Mouse (Mus musculus): ENCODE results near the gene Hoxd3. TPM values are rescaled to one million over a fixed set of nuclear protein-coding genes. Genes with fewer than 3 reads are reported as not detected.

Hoxd3 gene
- polyA plus RNA-seq, 1 experiment from 2014 or later, result 1.3 TPM

GRCm38 (mm10) chr2:74702820-74703219, 8.9 kb upstream of the Hoxd3 start:
- Histone ChIP-seq H3K27me3 (ENCODE audit: control insufficient read depth, insufficient read depth, low read length) (peaks cover 39% of the 10 kb centered on the region), H3K27ac (replicated peaks) (no peak overlapping the region), H3K9me3 (ENCODE audit: control insufficient read depth, low read length) (no peaks in the 10 kb centered on the region), H3K9ac (ENCODE audit: low read length) (no peak overlapping the region), H3K4me1 (replicated peaks; ENCODE audit: control insufficient read depth, insufficient read depth) (no peaks in the 10 kb centered on the region), H3K4me2 (replicated peaks; ENCODE audit: low read depth) (no peak overlapping the region), H3K36me3 (ENCODE audit: control insufficient read depth, insufficient read depth, low read length) (no peaks in the 10 kb centered on the region), H3K4me3 (ENCODE audit: low read depth, low read length) (no peak overlapping the region)
- WGBS, result 29% methylated on average over 6 of the region's 6 CpGs
- ATAC-seq (ENCODE audit: low FRiP score, low TSS enrichment) (no peak), DNase-seq (ENCODE audit: low spot score) (no peak)
- TF ChIP-seq EP300 (optimal IDR thresholded peaks at IDR 0.05) (no peak), CTCF (IDR thresholded peaks at IDR 0.05; ENCODE audit: low read depth) (no peak)

- H3K36me3 ChIP-seq (ENCODE audit: control insufficient read depth, insufficient read depth, low read length), result no peaks in the 10 kb centered on the region
- DNase-seq (ENCODE audit: low spot score) (no peak), ATAC-seq (ENCODE audit: low FRiP score, low TSS enrichment) (no peak)
- H3K4me1 ChIP-seq (replicated peaks; ENCODE audit: control insufficient read depth, insufficient read depth), result no peaks in the 10 kb centered on the region
- no peaks in the 10 kb centered on the region for H3K9me3 ChIP-seq (ENCODE audit: control insufficient read depth, low read length)
- no peak overlapping the region for H3K4me3 ChIP-seq (ENCODE audit: low read depth, low read length)
- peaks cover 39% of the 10 kb centered on the region for H3K27me3 ChIP-seq (ENCODE audit: control insufficient read depth, insufficient read depth, low read length)
- no peak overlapping the region for H3K9ac ChIP-seq (ENCODE audit: low read length)
- WGBS, result 23% methylated on average over 10 of the region's 10 CpGs
- no peak overlapping the region for H3K27ac ChIP-seq (replicated peaks)
- H3K4me2 ChIP-seq (replicated peaks; ENCODE audit: low read depth), result no peak overlapping the region
- no peak for TF ChIP-seq CTCF (IDR thresholded peaks at IDR 0.05; ENCODE audit: low read depth)
- TF ChIP-seq EP300 (optimal IDR thresholded peaks at IDR 0.05), result no peak
Measured at GRCm38 (mm10) chr2:74703317-74703716, 8.4 kb upstream of the Hoxd3 start.

GRCm38 (mm10) chr2:74703720-74704392, 7.9 kb upstream of the Hoxd3 start:
- WGBS, result 13% methylated on average over 26 of the region's 26 CpGs
- no peaks in the 10 kb centered on the region for H3K36me3 ChIP-seq (ENCODE audit: control insufficient read depth, insufficient read depth, low read length)
- H3K4me1 ChIP-seq (replicated peaks; ENCODE audit: control insufficient read depth, insufficient read depth), result no peaks in the 10 kb centered on the region
- TF ChIP-seq EP300 (optimal IDR thresholded peaks at IDR 0.05) (no peak), CTCF (IDR thresholded peaks at IDR 0.05; ENCODE audit: low read depth) (no peak)
- no peak for ATAC-seq (ENCODE audit: low FRiP score, low TSS enrichment)
- no peak overlapping the region for H3K27ac ChIP-seq (replicated peaks)
- H3K4me3 ChIP-seq (ENCODE audit: low read depth, low read length), result no peak overlapping the region
- no peak overlapping the region for H3K9ac ChIP-seq (ENCODE audit: low read length)
- H3K9me3 ChIP-seq (ENCODE audit: control insufficient read depth, low read length), result no peaks in the 10 kb centered on the region
- DNase-seq (ENCODE audit: low spot score), result no peak
- no peak overlapping the region for H3K4me2 ChIP-seq (replicated peaks; ENCODE audit: low read depth)
- peaks cover 37% of the 10 kb centered on the region for H3K27me3 ChIP-seq (ENCODE audit: control insufficient read depth, insufficient read depth, low read length)

GRCm38 (mm10) chr2:74704393-74704998, 7.2 kb upstream of the Hoxd3 start, which contains the start of gene Hoxd8:
Hoxd8 (plus strand) TSS chr2:74704615.
- 2% methylated on average over 34 of the region's 52 CpGs for WGBS
- Histone ChIP-seq H3K27me3 (ENCODE audit: control insufficient read depth, insufficient read depth, low read length) (peaks cover 40% of the 10 kb centered on the region), H3K27ac (replicated peaks) (peak within 1 kb of the TSS; percentile 70), H3K4me2 (replicated peaks; ENCODE audit: low read depth) (peak within 1 kb of the TSS; percentile 63), H3K4me3 (ENCODE audit: low read depth, low read length) (peak within 1 kb of the TSS; percentile 44), H3K36me3 (ENCODE audit: control insufficient read depth, insufficient read depth, low read length) (no peaks in the 10 kb centered on the region), H3K9ac (ENCODE audit: low read length) (peak within 1 kb of the TSS; percentile 53), H3K9me3 (ENCODE audit: control insufficient read depth, low read length) (no peaks in the 10 kb centered on the region), H3K4me1 (replicated peaks; ENCODE audit: control insufficient read depth, insufficient read depth) (no peaks in the 10 kb centered on the region)
- DNase-seq (ENCODE audit: low spot score), result no peak
- ATAC-seq (ENCODE audit: low FRiP score, low TSS enrichment), result 0 out of 2 replicates have a peak, but pooled peaks have one; percentile 9
- TF ChIP-seq CTCF (IDR thresholded peaks at IDR 0.05; ENCODE audit: low read depth) (no peak), EP300 (optimal IDR thresholded peaks at IDR 0.05) (no peak)

- H3K27me3 ChIP-seq (ENCODE audit: control insufficient read depth, insufficient read depth, low read length), result peaks cover 43% of the 10 kb centered on the region
- no peaks in the 10 kb centered on the region for H3K36me3 ChIP-seq (ENCODE audit: control insufficient read depth, insufficient read depth, low read length)
- peak overlapping the region; percentile 63 for H3K4me2 ChIP-seq (replicated peaks; ENCODE audit: low read depth)
- H3K4me1 ChIP-seq (replicated peaks; ENCODE audit: control insufficient read depth, insufficient read depth), result no peaks in the 10 kb centered on the region
- DNase-seq (ENCODE audit: low spot score) (no peak), ATAC-seq (ENCODE audit: low FRiP score, low TSS enrichment) (peak; percentile 68)
- peak overlapping the region; percentile 44 for H3K4me3 ChIP-seq (ENCODE audit: low read depth, low read length)
- peak overlapping the region; percentile 53 for H3K9ac ChIP-seq (ENCODE audit: low read length)
- TF ChIP-seq EP300 (optimal IDR thresholded peaks at IDR 0.05), result no peak
- no peak for TF ChIP-seq CTCF (IDR thresholded peaks at IDR 0.05; ENCODE audit: low read depth)
- WGBS, result 0% methylated on average over 37 of the region's 66 CpGs
- H3K9me3 ChIP-seq (ENCODE audit: control insufficient read depth, low read length), result no peaks in the 10 kb centered on the region
- H3K27ac ChIP-seq (replicated peaks), result peak overlapping the region; percentile 70
Measured at GRCm38 (mm10) chr2:74704999-74705466, 6.7 kb upstream of the Hoxd3 start.

All from stomach, postnatal 0 days (tissue).